Mouse (Mus musculus) forebrain, embryonic 10.5 days (tissue): ENCODE measurements around the gene Ermard. TPM values are rescaled to one million over a fixed set of nuclear protein-coding genes. Genes with fewer than 3 reads are reported as not detected.

Source experiments
- DNase-seq: peaks from one replicate; pipeline ENCODE4 v3.0.0-alpha.2; 2017; ENCODE audit warnings: low spot score; ENCODE audit errors: extremely low spot score
- H3K27ac ChIP-seq: fragments of 300-500 bp; sonication (generic); 2 replicates; pipeline ENCODE4 v1.5.1; 2016; ENCODE audit warnings: mild to moderate bottlenecking
- H3K27me3 ChIP-seq: fragments of 300-500 bp; sonication (generic); 2 replicates; pipeline ENCODE4 v1.6.1; 2016; ENCODE audit warnings: mild to moderate bottlenecking; ENCODE audit not compliant: poor library complexity, severe bottlenecking
- H3K36me3 ChIP-seq: fragments of 300-500 bp; sonication (generic); replicated peaks from 2 replicates; pipeline ENCODE4 v1.6.1; 2016; ENCODE audit warnings: mild to moderate bottlenecking, moderate library complexity
- H3K4me1 ChIP-seq: fragments of 300-500 bp; sonication (generic); 2 replicates; pipeline ENCODE4 v1.6.1; 2016
- H3K4me3 ChIP-seq: fragments of 300-500 bp; sonication (generic); 2 replicates; pipeline ENCODE4 v1.5.1; 2016; ENCODE audit warnings: mild to moderate bottlenecking, moderate library complexity
- H3K9me3 ChIP-seq: fragments of 300-500 bp; sonication (generic); 2 replicates; pipeline ENCODE4 v1.6.1; 2016; ENCODE audit warnings: mild to moderate bottlenecking, moderate library complexity
- WGBS: fragments of 180-500 bp; shearing (Covaris S2); methylation state at CpG from one replicate; pipeline ENCODE4 v1.1.7; 2016; 5-methylcytosine and 5-hydroxymethylcytosine counted together
- polyA plus RNA-seq: library from polyadenylated mRNA; unstranded; fragments of >200 nt; fragmentation: Nextera tagmentation; extraction: Ambion mirVana; gene quantifications from 2 replicates; pipeline ENCODE4 v1.2.1, GENCODE M21; 2016

Gene Ermard
- polyA plus RNA-seq, 1 experiment from 2014 or later, result 98.4 TPM

DNA sequence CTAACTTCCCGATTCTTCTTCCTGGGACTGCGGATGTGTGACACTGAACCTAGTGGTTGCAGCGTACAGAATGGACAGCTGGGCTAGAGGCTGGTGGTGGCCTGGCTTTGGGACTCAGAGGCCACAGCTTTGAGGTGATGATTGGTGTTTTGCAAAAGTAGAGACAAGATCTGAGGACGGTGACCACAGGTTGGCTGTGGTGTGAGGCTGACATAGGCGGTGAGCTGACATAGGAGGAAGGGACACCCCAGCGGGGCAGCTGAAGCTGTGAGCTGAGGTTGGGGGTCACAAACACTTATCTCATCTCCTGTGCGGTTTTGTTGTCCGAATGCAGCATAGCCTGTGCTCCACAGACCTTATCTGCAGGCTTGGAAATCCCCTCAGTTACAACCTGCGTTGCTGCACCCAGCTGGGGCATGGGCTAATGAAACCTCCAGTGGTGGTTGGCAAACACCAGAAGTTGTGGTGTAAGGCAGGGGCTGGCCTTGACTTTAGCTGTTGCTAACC, 66.2 kb downstream of the Ermard start:
- H3K4me3 ChIP-seq, result no peak overlapping the region
- H3K27ac ChIP-seq, result no peak overlapping the region
- 0 out of 2 replicates have a peak, but pooled peaks cover 3% of the 10 kb centered on the region for H3K27me3 ChIP-seq
- H3K36me3 ChIP-seq, result no peaks in the 10 kb centered on the region
- no peaks in the 10 kb centered on the region for H3K9me3 ChIP-seq
- peaks cover 17% of the 10 kb centered on the region for H3K4me1 ChIP-seq
- no peak for DNase-seq
- 91% methylated on average over 9 of the region's 9 CpGs for WGBS

DNA sequence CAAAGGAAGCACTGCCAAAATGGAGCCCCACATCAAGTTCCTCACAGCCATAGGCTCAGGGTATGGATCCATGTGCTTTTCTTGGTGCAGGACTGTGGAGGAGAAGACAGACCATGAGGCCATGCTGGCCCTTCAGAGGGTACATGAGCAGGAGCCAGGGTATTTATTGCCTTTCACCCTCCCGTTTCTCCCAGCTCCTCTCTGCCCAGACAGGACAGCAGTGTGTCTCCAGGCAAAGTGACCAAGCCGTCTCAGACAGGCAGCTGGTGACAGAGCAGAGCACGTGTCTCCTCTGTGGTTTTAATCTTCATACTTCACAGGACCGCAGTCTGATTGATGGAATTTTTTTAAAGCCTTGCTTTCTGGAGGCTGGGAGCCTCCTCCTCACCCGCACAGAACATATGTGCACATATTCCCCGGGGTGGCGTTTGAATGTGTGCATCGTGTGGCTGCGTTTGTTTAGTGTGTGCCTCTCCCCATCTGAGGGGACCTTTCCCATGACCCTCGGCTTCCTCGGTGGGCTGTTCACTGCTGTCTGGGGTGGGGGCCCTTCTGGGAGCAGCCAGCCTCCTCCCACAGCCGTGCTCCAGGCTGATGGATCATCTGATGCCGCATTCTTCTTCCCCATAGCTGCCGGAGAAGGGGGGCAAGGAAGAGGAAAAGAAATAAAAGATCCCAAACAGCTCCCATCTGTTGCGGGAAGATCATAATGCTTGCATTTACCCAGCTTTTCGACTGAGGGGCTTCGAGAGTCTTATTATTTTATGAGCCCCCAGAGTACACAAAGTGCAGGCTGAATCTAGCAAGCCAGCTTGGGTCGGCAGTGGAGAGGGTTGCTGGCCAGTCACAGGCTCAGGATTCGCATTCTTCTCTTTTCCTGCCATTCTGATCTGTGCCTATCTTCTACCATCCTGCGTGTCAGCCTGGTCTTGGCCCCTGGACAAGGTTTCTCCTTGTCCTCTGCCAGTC, 67.7 kb downstream of the Ermard start:
- no peaks in the 10 kb centered on the region for H3K36me3 ChIP-seq
- H3K27ac ChIP-seq, result peak overlapping the region; percentile 58
- DNase-seq, result no peak
- H3K9me3 ChIP-seq, result no peaks in the 10 kb centered on the region
- 66% methylated on average over 20 of the region's 20 CpGs for whole genome bisulfite sequencing
- H3K4me1 ChIP-seq, result peaks cover 17% of the 10 kb centered on the region
- H3K27me3 ChIP-seq, result 0 out of 2 replicates have a peak, but pooled peaks cover 3% of the 10 kb centered on the region
- H3K4me3 ChIP-seq, result peak overlapping the region; percentile 5; the same call in 1 of the 2 replicates

- Histone ChIP-seq H3K9me3 (no peaks in the 10 kb centered on the region), H3K36me3 (no peaks in the 10 kb centered on the region), H3K27me3 (no peaks in the 10 kb centered on the region), H3K27ac (no peak overlapping the region), H3K4me1 (peaks cover 6% of the 10 kb centered on the region), H3K4me3 (no peak overlapping the region)
- 73% methylated on average over 3 of the region's 3 CpGs for WGBS
- DNase-seq, result no peak
These were observed 74.5 kb downstream of the Ermard start for GRCm38 (mm10) chr17:15115550-15115949.

DNA sequence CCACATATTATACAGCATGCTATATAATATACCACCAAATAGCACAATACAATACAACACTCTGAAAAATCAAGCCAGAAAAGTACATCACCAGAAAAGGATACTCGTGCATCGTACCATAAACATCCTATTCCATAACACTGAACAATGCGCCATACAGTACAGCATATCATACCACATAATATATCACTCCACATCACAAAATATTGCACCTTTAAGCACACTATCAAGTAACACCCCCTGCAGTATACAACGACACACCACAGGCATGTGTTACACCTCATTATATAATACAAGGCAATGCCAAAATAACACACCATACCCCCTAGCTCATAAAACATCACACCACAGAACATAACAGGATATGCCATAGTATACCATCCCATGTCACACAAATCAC, 79.1 kb downstream of the Ermard start:
- no peaks in the 10 kb centered on the region for H3K27me3 ChIP-seq
- peaks cover 6% of the 10 kb centered on the region for H3K4me1 ChIP-seq
- H3K36me3 ChIP-seq, result no peaks in the 10 kb centered on the region
- no peak overlapping the region for H3K27ac ChIP-seq
- H3K9me3 ChIP-seq, result no peaks in the 10 kb centered on the region
- 97% methylated on average over 4 of the region's 4 CpGs for WGBS
- no peak for DNase-seq
- no peak overlapping the region for H3K4me3 ChIP-seq

DNA sequence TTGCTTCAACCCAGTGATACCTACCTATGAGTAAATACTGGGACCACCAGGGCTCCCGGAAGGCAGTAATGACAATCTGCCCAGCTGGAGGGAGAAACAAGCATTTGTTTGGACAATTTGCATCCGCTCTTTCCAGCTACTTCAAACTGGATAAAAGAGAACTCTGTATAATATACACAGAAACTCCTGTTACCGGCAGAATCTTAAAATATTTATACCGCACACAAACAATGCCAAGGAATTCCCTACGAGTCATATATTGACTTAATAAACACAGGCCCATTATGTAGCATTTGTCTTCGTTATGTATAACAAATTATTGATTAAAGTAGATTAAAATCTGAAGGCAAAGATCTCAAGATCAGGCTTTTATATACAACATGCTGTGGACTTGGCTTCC, 79.6 kb downstream of the Ermard start:
- Histone ChIP-seq H3K4me1 (peaks cover 6% of the 10 kb centered on the region), H3K27me3 (no peaks in the 10 kb centered on the region), H3K4me3 (no peak overlapping the region), H3K27ac (no peak overlapping the region), H3K36me3 (no peaks in the 10 kb centered on the region), H3K9me3 (no peaks in the 10 kb centered on the region)
- WGBS, result 91% methylated on average over 6 of the region's 6 CpGs
- DNase-seq, result no peak

GRCm38 (mm10) chr17:15129630-15130287, 88.8 kb downstream of the Ermard start:
- no peaks in the 10 kb centered on the region for H3K4me1 ChIP-seq
- no peaks in the 10 kb centered on the region for H3K9me3 ChIP-seq
- WGBS, result 71% methylated on average over 9 of the region's 9 CpGs
- H3K27ac ChIP-seq, result 0 out of 2 replicates have a peak overlapping the region, but pooled peaks have one; percentile 15
- H3K36me3 ChIP-seq, result no peaks in the 10 kb centered on the region
- no peak overlapping the region for H3K4me3 ChIP-seq
- H3K27me3 ChIP-seq, result no peaks in the 10 kb centered on the region
- no peak for DNase-seq

GRCm38 (mm10) chr17:15130288-15130656, 89.3 kb downstream of the Ermard start:
- Histone ChIP-seq H3K9me3 (no peaks in the 10 kb centered on the region), H3K27ac (0 out of 2 replicates have a peak overlapping the region, but pooled peaks have one; percentile 15), H3K36me3 (no peaks in the 10 kb centered on the region), H3K4me1 (no peaks in the 10 kb centered on the region), H3K4me3 (no peak overlapping the region), H3K27me3 (no peaks in the 10 kb centered on the region)
- WGBS, result 89% methylated on average over 3 of the region's 3 CpGs
- no peak for DNase-seq

GRCm38 (mm10) chr17:15134905-15135669, 94.1 kb downstream of the Ermard start:
- no peak for DNase-seq
- Histone ChIP-seq H3K27me3 (no peaks in the 10 kb centered on the region), H3K4me1 (peaks cover 13% of the 10 kb centered on the region), H3K4me3 (no peak overlapping the region), H3K27ac (no peak overlapping the region), H3K9me3 (no peaks in the 10 kb centered on the region), H3K36me3 (no peaks in the 10 kb centered on the region)
- 92% methylated on average over 12 of the region's 12 CpGs for WGBS

GRCm38 (mm10) chr17:15137443-15137842, 96.4 kb downstream of the Ermard start:
- H3K27ac ChIP-seq, result peak overlapping the region; percentile 53; the same call in 1 of the 2 replicates
- H3K36me3 ChIP-seq, result no peaks in the 10 kb centered on the region
- DNase-seq, result no peak
- no peaks in the 10 kb centered on the region for H3K9me3 ChIP-seq
- H3K4me3 ChIP-seq, result no peak overlapping the region
- 82% methylated on average over 5 of the region's 5 CpGs for WGBS
- peaks cover 13% of the 10 kb centered on the region for H3K4me1 ChIP-seq
- H3K27me3 ChIP-seq, result no peaks in the 10 kb centered on the region

Other genes with a start within 250 kb of the Ermard start
- gene Wdr27, start 98.0 kb upstream of the Ermard start, polyA plus RNA-seq, result 5.1 and 5.7 TPM in 2 replicates
- gene 1600012H06Rik, start 98.0 kb upstream of the Ermard start, polyA plus RNA-seq, result 25.9 and 26.1 TPM in 2 replicates
- gene Phf10, start 79.9 kb upstream of the Ermard start, polyA plus RNA-seq, result 28.2 and 29.3 TPM in 2 replicates
- gene 9030025P20Rik, start 62.7 kb upstream of the Ermard start, polyA plus RNA-seq, result 11.2 and 12.5 TPM in 2 replicates
- 0.42 TPM in 1 of 2 replicates, not detected in the other for gene Gm3417, start 62.4 kb upstream of the Ermard start, polyA plus RNA-seq
- 8.6 and 11.1 TPM in 2 replicates for gene Gm3435, start 31.0 kb upstream of the Ermard start, polyA plus RNA-seq
- gene Tcte3, start 280 bp downstream of the Ermard start, polyA plus RNA-seq, result 0.86 and 1.0 TPM in 2 replicates
- gene Gm3448, start 329 bp downstream of the Ermard start, polyA plus RNA-seq, result 4.8 and 6.6 TPM in 2 replicates